Mouse (Mus musculus): ENCODE data around the gene Vsig8.
A peak's percentile ranks its signal among the peaks of the same experiment; 100 is the strongest.

Vsig8 gene

GRCm38 (mm10) chr1:172555638-172556037 is at the start of gene Vsig8:
Vsig8 (plus strand) TSS chr1:172555938.
- DNase-seq: no peak

- no peak for DNase-seq
Measured at GRCm38 (mm10) chr1:172507001-172507400, 48.7 kb upstream of the Vsig8 start.

- peak; percentile 39 for DNase-seq
Measured at GRCm38 (mm10) chr1:172507701-172508100, 48.0 kb upstream of the Vsig8 start.

GRCm38 (mm10) chr1:172508172-172508571 is 47.6 kb upstream of the Vsig8 start:
- DNase-seq: no peak

GRCm38 (mm10) chr1:172509235-172509634 is 46.5 kb upstream of the Vsig8 start:
- no peak for DNase-seq

- no peak for DNase-seq
Measured at GRCm38 (mm10) chr1:172509983-172510382, 45.8 kb upstream of the Vsig8 start.

GRCm38 (mm10) chr1:172510421-172510972 is 45.2 kb upstream of the Vsig8 start:
- peak; percentile 69 for DNase-seq

GRCm38 (mm10) chr1:172512962-172513361 is 42.8 kb upstream of the Vsig8 start:
- DNase-seq: peak; percentile 82

GRCm38 (mm10) chr1:172513525-172514212 is 42.1 kb upstream of the Vsig8 start:
- DNase-seq: peak; percentile 56

GRCm38 (mm10) chr1:172514213-172514529 is 41.6 kb upstream of the Vsig8 start:
- no peak for DNase-seq

GRCm38 (mm10) chr1:172514551-172515268 is 41.0 kb upstream of the Vsig8 start:
- peak; percentile 60 for DNase-seq

- DNase-seq: peak; percentile 58
Measured at GRCm38 (mm10) chr1:172515396-172515795, 40.3 kb upstream of the Vsig8 start.

- DNase-seq: no peak
Measured at GRCm38 (mm10) chr1:172518013-172518412, 37.7 kb upstream of the Vsig8 start.

- DNase-seq: no peak
Measured at GRCm38 (mm10) chr1:172519644-172520043, 36.1 kb upstream of the Vsig8 start.

- DNase-seq: peak; percentile 93
Measured at GRCm38 (mm10) chr1:172520576-172521440, 34.9 kb upstream of the Vsig8 start, which contains the start of gene Cfap45. Cfap45 (plus strand) TSS chr1:172520801.

GRCm38 (mm10) chr1:172522524-172522923 is 33.2 kb upstream of the Vsig8 start:
- no peak for DNase-seq

- DNase-seq: peak; percentile 40
Measured at GRCm38 (mm10) chr1:172523699-172524101, 32.0 kb upstream of the Vsig8 start.

GRCm38 (mm10) chr1:172525027-172525764 is 30.5 kb upstream of the Vsig8 start:
- DNase-seq: peak; percentile 65

- no peak for DNase-seq
Measured at GRCm38 (mm10) chr1:172525971-172526370, 29.8 kb upstream of the Vsig8 start.

- DNase-seq: peak; percentile 49
Measured at GRCm38 (mm10) chr1:172526380-172527081, 29.2 kb upstream of the Vsig8 start.

- no peak for DNase-seq
Measured at GRCm38 (mm10) chr1:172527431-172527830, 28.3 kb upstream of the Vsig8 start.

GRCm38 (mm10) chr1:172528701-172529100 is 27.0 kb upstream of the Vsig8 start:
- peak; percentile 92 for DNase-seq
